Comparison of ENCODE assay signal across 22 mouse cellular contexts in genomic region chr11:100113742-100114029, GRCm38 (mm10). TPM values are rescaled to one million over a fixed set of nuclear protein-coding genes. Genes with fewer than 3 reads are reported as not detected.
DNase-seq lines count a peak whose midpoint lies in the region; ATAC-seq and TF ChIP-seq lines count a peak whose summit lies in the region.
"Had no signal": no experiment of that assay in that cellular context is flagged by ENCODE, and none has a peak within 500 bp of the region (broad histone marks: within the 10 kb centered on the region; RNA-seq: fewer than 3 reads in every experiment).

No protein-coding gene starts in this region.

- no peak overlapping the region for H3K9ac ChIP-seq in stomach, embryonic 16.5 days (ENCODE audit: low read length)
- H3K9ac ChIP-seq: midbrain, embryonic 12.5 days had no signal

- H3K27me3 ChIP-seq in stomach, embryonic 16.5 days (ENCODE audit: control insufficient read depth, insufficient read depth, low read length): no peaks in the 10 kb centered on the region
- H3K27me3 ChIP-seq: midbrain, embryonic 12.5 days had no signal

- no peaks in the 10 kb centered on the region for H3K9me3 ChIP-seq in stomach, embryonic 16.5 days (replicated peaks; ENCODE audit: control insufficient read depth, low read length)
- H3K9me3 ChIP-seq: midbrain, embryonic 12.5 days had no signal

- H3K4me3 ChIP-seq in lung, adult 2 months (replicated peaks; ENCODE audit: extremely low read depth, low read depth, low read length): no peak overlapping the region
- H3K4me3 ChIP-seq in stomach, embryonic 16.5 days (replicated peaks; ENCODE audit: low read length): no peak overlapping the region
- H3K4me3 ChIP-seq: midbrain, embryonic 12.5 days had no signal

- peak overlapping the region; percentile 73 for H3K27ac ChIP-seq in stomach, embryonic 16.5 days (ENCODE audit: low read length)
- H3K27ac ChIP-seq: macrophage; midbrain, embryonic 12.5 days had no signal

- 59% methylated on average over 2 of the region's 2 CpGs for WGBS in lung, adult 2 months
- 45% methylated on average over 2 of the region's 2 CpGs for WGBS in large intestine, adult 2 months
- WGBS in stomach, embryonic 16.5 days: 54% methylated on average over 2 of the region's 2 CpGs

- 0 out of 2 replicates have a peak, but pooled peaks cover 2% of the 10 kb centered on the region for H3K4me1 ChIP-seq in lung, adult 2 months (ENCODE audit: control insufficient read depth, insufficient read depth, low read length)
- H3K4me1 ChIP-seq in stomach, embryonic 16.5 days (ENCODE audit: control insufficient read depth, insufficient read depth, low read length): no peaks in the 10 kb centered on the region
- H3K4me1 ChIP-seq: midbrain, embryonic 12.5 days had no signal

- intact Hi-C loops in heart, postnatal 14 days (cut with DNase I): no loop called here

- peak; percentile 89 for ATAC-seq in stomach, embryonic 16.5 days (ENCODE audit: insufficient read depth, low FRiP score)

- TF ChIP-seq POLR2A in lung, adult 2 months (IDR thresholded peaks at IDR 0.05; ENCODE audit: borderline replicate concordance, extremely low read depth, low read depth, low read length): no peak

- DNase-seq in lung, adult 2 months: peak; percentile 13
- DNase-seq in lung, postnatal 14 days: no peak
- DNase-seq in adrenal gland, postnatal 10 days: peak; percentile 28
- DNase-seq in large intestine, adult 2 months (ENCODE audit: low read depth, low spot score): peak; percentile 68
- DNase-seq in heart, postnatal 14 days: no peak
- DNase-seq in cerebellum, postnatal 36 days: no peak
- DNase-seq in embryo, embryonic 10 days (ENCODE audit: low spot score): no peak
- DNase-seq: cerebellum, adult 2 months; gastrocnemius, postnatal 10 days; heart, adult 18-20 months; kidney, postnatal 10 days; layer of hippocampus, postnatal 36 days; left cerebral cortex, postnatal 4 days had no signal

- H3K36me3 ChIP-seq in stomach, embryonic 16.5 days (ENCODE audit: control insufficient read depth, insufficient read depth, low read length): no peaks in the 10 kb centered on the region
- H3K36me3 ChIP-seq: midbrain, embryonic 12.5 days had no signal

- TF ChIP-seq CTCF in lung, adult 2 months (IDR thresholded peaks at IDR 0.05; ENCODE audit: insufficient read depth, low read length): no peak

- no peak overlapping the region for H3K4me2 ChIP-seq in stomach, embryonic 16.5 days (ENCODE audit: low read depth, low read length)
- H3K4me2 ChIP-seq: midbrain, embryonic 12.5 days had no signal

RNA-seq across cellular contexts. Expression of gene Krt13, which starts 7.7 kb away (rescaled TPM):
- 0.25 and 1,946 TPM in 2 replicates for polyA plus RNA-seq in lung, adult 2 months (2012; rRNA removed)
- total RNA-seq in adrenal gland, postnatal 10 days (2021): not detected
- polyA plus RNA-seq in large intestine, adult 2 months (2012; rRNA removed): 0.16 TPM in 1 of 2 replicates, not detected in the other
- polyA plus RNA-seq in stomach, embryonic 16.5 days (2015; fragmentation: Nextera tagmentation; extraction: Ambion mirVana): 1,856 and 2,859 TPM in 2 replicates
- total RNA-seq in heart, postnatal 14 days (2021): not detected
- total RNA-seq: common myeloid progenitor, adult 5-6 weeks; gastrocnemius, postnatal 10 days; heart, adult 18-20 months; layer of hippocampus, postnatal 36 days; left cerebral cortex, postnatal 4 days; liver, adult 2 months had no signal
- polyA plus RNA-seq: cerebellum, adult 2 months; hindbrain, embryonic 11.5 days; liver, adult 2 months; macrophage; midbrain, embryonic 12.5 days had no signal

RNA-seq across cellular contexts. Expression of gene Krt36, which starts 8.3 kb away (rescaled TPM):
- polyA plus RNA-seq in lung, adult 2 months (2012; rRNA removed): 0.25 and 0.50 TPM in 2 replicates
- total RNA-seq in adrenal gland, postnatal 10 days (2021): under 1 TPM; 0.21 to 0.51 TPM
- 0.11 TPM in 1 of 2 replicates, not detected in the other for polyA plus RNA-seq in large intestine, adult 2 months (2012; rRNA removed)
- polyA plus RNA-seq in stomach, embryonic 16.5 days (2015; fragmentation: Nextera tagmentation; extraction: Ambion mirVana): 0.44 and 0.75 TPM in 2 replicates
- under 1 TPM in 1 of 2 experiments, not detected in 1; 0.17 TPM for total RNA-seq in heart, postnatal 14 days (2021)
- total RNA-seq: common myeloid progenitor, adult 5-6 weeks; gastrocnemius, postnatal 10 days; heart, adult 18-20 months; layer of hippocampus, postnatal 36 days; left cerebral cortex, postnatal 4 days; liver, adult 2 months; neutrophil, adult 5-6 weeks had no signal
- polyA plus RNA-seq: cerebellum, adult 2 months; heart, embryonic 16.5 days; hindbrain, embryonic 11.5 days; liver, adult 2 months; macrophage; midbrain, embryonic 12.5 days had no signal

RNA-seq across cellular contexts. Expression of gene Krt35, which starts 17.6 kb away (rescaled TPM):
- 0.22 TPM in 1 of 2 replicates, not detected in the other for polyA plus RNA-seq in lung, adult 2 months (2012; rRNA removed)
- not detected for total RNA-seq in adrenal gland, postnatal 10 days (2021)
- polyA plus RNA-seq in large intestine, adult 2 months (2012; rRNA removed): 0.12 and 0.55 TPM in 2 replicates
- 0.76 and 1.5 TPM in 2 replicates for polyA plus RNA-seq in stomach, embryonic 16.5 days (2015; fragmentation: Nextera tagmentation; extraction: Ambion mirVana)
- total RNA-seq in heart, postnatal 14 days (2021): not detected
- total RNA-seq: common myeloid progenitor, adult 5-6 weeks; ES-E14; gastrocnemius, postnatal 10 days; heart, adult 18-20 months; layer of hippocampus, postnatal 36 days; left cerebral cortex, postnatal 4 days; liver, adult 2 months; neutrophil, adult 5-6 weeks had no signal
- polyA plus RNA-seq: cerebellum, adult 2 months; heart, embryonic 16.5 days; hindbrain, embryonic 11.5 days; liver, adult 2 months; macrophage; midbrain, embryonic 12.5 days had no signal

RNA-seq across cellular contexts. Expression of gene Krt15, which starts 22.0 kb away (rescaled TPM):
- polyA plus RNA-seq in lung, adult 2 months (2012; rRNA removed): 2.1 and 62.5 TPM in 2 replicates
- total RNA-seq in adrenal gland, postnatal 10 days (2021): not detected
- 0.26 and 0.36 TPM in 2 replicates for polyA plus RNA-seq in large intestine, adult 2 months (2012; rRNA removed)
- 1,477 and 1,759 TPM in 2 replicates for polyA plus RNA-seq in stomach, embryonic 16.5 days (2015; fragmentation: Nextera tagmentation; extraction: Ambion mirVana)
- under 1 TPM in 1 of 2 experiments, not detected in 1; 0.57 TPM for total RNA-seq in heart, postnatal 14 days (2021)
- total RNA-seq: common myeloid progenitor, adult 5-6 weeks; gastrocnemius, postnatal 10 days; left cerebral cortex, postnatal 4 days; liver, adult 2 months had no signal
- polyA plus RNA-seq: liver, adult 2 months; macrophage had no signal

RNA-seq across cellular contexts. Expression of gene Krt32, which starts 25.7 kb away (rescaled TPM):
- polyA plus RNA-seq in lung, adult 2 months (2012; rRNA removed): 26.6 TPM in 1 of 2 replicates, not detected in the other
- total RNA-seq in adrenal gland, postnatal 10 days (2021): not detected
- polyA plus RNA-seq in large intestine, adult 2 months (2012; rRNA removed): 0.11 and 0.25 TPM in 2 replicates
- polyA plus RNA-seq in stomach, embryonic 16.5 days (2015; fragmentation: Nextera tagmentation; extraction: Ambion mirVana): 0.24 and 0.40 TPM in 2 replicates
- not detected for total RNA-seq in heart, postnatal 14 days (2021)
- total RNA-seq: common myeloid progenitor, adult 5-6 weeks; ES-E14; gastrocnemius, postnatal 10 days; heart, adult 18-20 months; layer of hippocampus, postnatal 36 days; left cerebral cortex, postnatal 4 days; liver, adult 2 months; neutrophil, adult 5-6 weeks had no signal
- polyA plus RNA-seq: cerebellum, adult 2 months; heart, embryonic 16.5 days; hindbrain, embryonic 11.5 days; liver, adult 2 months; macrophage; midbrain, embryonic 12.5 days had no signal

Comparison
In these comparisons a context has a peak if more than half of its experiments do, and no peak if none do; other contexts are left out.
1. DNase-seq: peak in lung, adult 2 months (single experiment), adrenal gland, postnatal 10 days (single experiment) and large intestine, adult 2 months (single experiment); none in lung, postnatal 14 days (single experiment), heart, postnatal 14 days (0 of 2), cerebellum, postnatal 36 days (0 of 2) and embryo, embryonic 10 days (single experiment).